ENCODE assay signal across 15 mouse cellular contexts in genomic region chr3:84492148-84492547, GRCm38 (mm10).
"Had no signal": no experiment of that assay in that cellular context is flagged by ENCODE, and none has a peak within 500 bp of the region (broad histone marks: within the 10 kb centered on the region; RNA-seq: fewer than 3 reads in every experiment).

No protein-coding gene starts in this region.

- H3K4me2 ChIP-seq: intestine, embryonic 15.5 days; limb, embryonic 15.5 days; liver, embryonic 12.5 days; lung, embryonic 15.5 days; midbrain, embryonic 12.5 days; neural tube, embryonic 13.5 days; stomach, embryonic 15.5 days had no signal

- DNase-seq: kidney, adult 18-20 months; kidney, postnatal 10 days; layer of hippocampus, adult 9-11 months; layer of hippocampus, postnatal 36 days; retina, postnatal 1 day; thymus, adult 2 months; thymus, postnatal 25 days had no signal

- H3K27ac ChIP-seq: intestine, embryonic 15.5 days; limb, embryonic 15.5 days; liver, embryonic 12.5 days; lung, embryonic 15.5 days; midbrain, embryonic 12.5 days; neural tube, embryonic 13.5 days; stomach, embryonic 15.5 days had no signal

- H3K4me1 ChIP-seq: limb, embryonic 15.5 days; stomach, embryonic 15.5 days had no signal

- H3K9me3 ChIP-seq: intestine, embryonic 15.5 days; limb, embryonic 15.5 days; liver, embryonic 12.5 days; lung, embryonic 15.5 days; midbrain, embryonic 12.5 days; neural tube, embryonic 13.5 days; stomach, embryonic 15.5 days had no signal

- H3K9ac ChIP-seq: intestine, embryonic 15.5 days; limb, embryonic 15.5 days; liver, embryonic 12.5 days; lung, embryonic 15.5 days; midbrain, embryonic 12.5 days; neural tube, embryonic 13.5 days; stomach, embryonic 15.5 days had no signal

- ATAC-seq: intestine, embryonic 15.5 days; liver, embryonic 12.5 days; midbrain, embryonic 16.5 days had no signal

- H3K27me3 ChIP-seq: intestine, embryonic 15.5 days; limb, embryonic 15.5 days; liver, embryonic 12.5 days; lung, embryonic 15.5 days; midbrain, embryonic 12.5 days; neural tube, embryonic 13.5 days; stomach, embryonic 15.5 days had no signal

- H3K4me3 ChIP-seq: intestine, embryonic 15.5 days; limb, embryonic 15.5 days; liver, embryonic 12.5 days; lung, embryonic 15.5 days; midbrain, embryonic 12.5 days; neural tube, embryonic 13.5 days; stomach, embryonic 15.5 days had no signal
